Mouse (Mus musculus): ENCODE measurements around the gene Btbd6. TPM values are rescaled to one million over a fixed set of nuclear protein-coding genes. Genes with fewer than 3 reads are reported as not detected.

The Btbd6 gene
- total RNA-seq, 2 experiments from 2014 or later = 53.6 to 59.2 TPM

Other genes with a start within 250 kb of the Btbd6 start
- 1 to 10 TPM; 6.2 to 6.6 TPM for gene Pld4, start 215.8 kb upstream of the Btbd6 start, total RNA-seq (2021)
- gene Ahnak2, start 173.8 kb upstream of the Btbd6 start, total RNA-seq (2021) = 10 to 100 TPM; 28.1 to 28.2 TPM
- gene Clba1, start 167.5 kb upstream of the Btbd6 start, total RNA-seq (2021) = 10 to 100 TPM; 15.0 to 15.8 TPM
- gene Cdca4, start 147.1 kb upstream of the Btbd6 start, total RNA-seq (2021) = 10 to 100 TPM; 18.5 to 19.8 TPM
- gene Gpr132, start 108.3 kb upstream of the Btbd6 start, total RNA-seq (2021) = not detected
- gene Jag2, start 46.7 kb upstream of the Btbd6 start, total RNA-seq (2021) = 10 to 100 TPM; 76.5 to 97.2 TPM
- gene Nudt14, start 34.4 kb upstream of the Btbd6 start, total RNA-seq (2021) = 10 to 100 TPM; 12.5 to 16.7 TPM
- 10 to 100 TPM; 64.5 to 67.2 TPM for gene Brf1, start 24.2 kb downstream of the Btbd6 start, total RNA-seq (2021)
- gene Pacs2, start 38.0 kb downstream of the Btbd6 start, total RNA-seq (2021) = 100 to 1,000 TPM; 184 to 189 TPM
- gene Tex22, start 98.0 kb downstream of the Btbd6 start, total RNA-seq (2021) = under 1 TPM; 0.40 to 0.74 TPM
- 100 to 1,000 TPM; 103 to 105 TPM for gene Mta1, start 121.8 kb downstream of the Btbd6 start, total RNA-seq (2021)
- gene Crip2, start 163.8 kb downstream of the Btbd6 start, total RNA-seq (2021) = 100 to 1,000 TPM; 306 to 334 TPM
- 10 to 100 TPM; 14.9 to 16.3 TPM for gene Crip1, start 169.8 kb downstream of the Btbd6 start, total RNA-seq (2021)
- 1 to 10 TPM; 5.6 to 5.7 TPM for gene Tedc1, start 179.9 kb downstream of the Btbd6 start, total RNA-seq (2021)
- 10 to 100 TPM; 37.8 to 40.0 TPM for gene Tmem121, start 209.4 kb downstream of the Btbd6 start, total RNA-seq (2021)